Mouse (Mus musculus): ENCODE data around the gene Gm28919. TPM values are rescaled to one million over a fixed set of nuclear protein-coding genes. Genes with fewer than 3 reads are reported as not detected.
"Not testable (repeated sequence)": the region's sequence is repeated elsewhere in the genome, so short reads cannot be mapped to it uniquely, and the experiment has no call there.

The Gm28919 gene
- polyA plus RNA-seq (2012; rRNA removed), result not detected in 2 replicates

GRCm38 (mm10) chrY:6583246-6583645 lies at the start of gene Gm28919:
Gm28919 (plus strand) TSS chrY:6583546.
- not testable (repeated sequence) for DNase-seq; H3K4me1 ChIP-seq (ENCODE audit: control insufficient read depth, insufficient read depth, low read length); H3K4me3 ChIP-seq (replicated peaks; ENCODE audit: extremely low read depth, low read depth, low read length)
- WGBS, result no CpG with 5 or more reads among the region's 7 CpGs

Other genes with a start within 250 kb of the Gm28919 start
- gene Gm21719, start 99.3 kb downstream of the Gm28919 start, polyA plus RNA-seq (2012; rRNA removed), result not detected in 2 replicates